Mouse (Mus musculus) liver, embryonic 16.5 days (tissue): ENCODE results near the gene Rbms3. TPM values are rescaled to one million over a fixed set of nuclear protein-coding genes. Genes with fewer than 3 reads are reported as not detected.

Experiments
- ATAC-seq: fragments of 200-750 bp; cut with Nextera tagmentation; 2 replicates; pipeline ENCODE4 v1.8.0; 2017; ENCODE audit warnings: low read depth, mild to moderate bottlenecking, moderate number of reproducible peaks, moderate library complexity
- H3K27ac ChIP-seq: fragments of 300-500 bp; sonication (generic); 2 replicates; pipeline ENCODE4 v1.5.1; 2014; ENCODE audit warnings: mild to moderate bottlenecking, low read length
- H3K27me3 ChIP-seq: fragments of 300-500 bp; sonication (generic); 2 replicates; pipeline ENCODE4 v1.6.1; 2014; ENCODE audit warnings: low read depth, low read length, mixed read lengths; ENCODE audit not compliant: control insufficient read depth, insufficient read depth
- H3K36me3 ChIP-seq: fragments of 300-500 bp; sonication (generic); 2 replicates; pipeline ENCODE4 v1.6.1; 2014; ENCODE audit warnings: mild to moderate bottlenecking; ENCODE audit not compliant: control insufficient read depth, insufficient read depth
- H3K4me1 ChIP-seq: fragments of 300-500 bp; sonication (generic); 2 replicates; pipeline ENCODE4 v1.6.1; 2014; ENCODE audit warnings: low read depth, low read length, mixed read lengths; ENCODE audit not compliant: control insufficient read depth
- H3K4me2 ChIP-seq: fragments of 300-500 bp; sonication (generic); 2 replicates; pipeline ENCODE4 v1.6.1; 2014; ENCODE audit warnings: low read depth, low read length, mixed read lengths
- H3K4me3 ChIP-seq: fragments of 300-500 bp; sonication (generic); 2 replicates; pipeline ENCODE4 v1.5.1; 2014; ENCODE audit warnings: low read depth, mild to moderate bottlenecking, low read length
- H3K9ac ChIP-seq: fragments of 300-500 bp; sonication (generic); 2 replicates; pipeline ENCODE4 v1.6.1; 2014; ENCODE audit warnings: low read depth, low read length
- H3K9me3 ChIP-seq: fragments of 300-500 bp; sonication (generic); replicated peaks from 2 replicates; pipeline ENCODE4 v1.6.1; 2016; ENCODE audit warnings: low read length; ENCODE audit not compliant: control insufficient read depth
- WGBS: fragments of 180-500 bp; shearing (Covaris S2); extraction: QIAGEN DNeasy Blood & Tissue Kit; methylation state at CpG from one replicate; pipeline ENCODE4 v1.1.7; 2014; ENCODE audit not compliant: insufficient replicate concordance; 5-methylcytosine and 5-hydroxymethylcytosine counted together
- polyA plus RNA-seq: library from polyadenylated mRNA; unstranded; fragments of >200 nt; fragmentation: Nextera tagmentation; extraction: Ambion mirVana; gene quantifications from 2 replicates; pipeline ENCODE4 v1.2.1, GENCODE M21; 2015

Gene Rbms3
- polyA plus RNA-seq, 1 experiment from 2014 or later: 3.5 TPM

GRCm38 (mm10) chr9:117600781-117601180, 28.9 kb downstream of the Rbms3 start:
- WGBS: 59% methylated on average over 5 of the region's 5 CpGs
- H3K4me2 ChIP-seq: no peak overlapping the region

GRCm38 (mm10) chr9:117599341-117599740, 30.4 kb downstream of the Rbms3 start:
- H3K36me3 ChIP-seq: no peaks in the 10 kb centered on the region
- no peak overlapping the region for H3K4me3 ChIP-seq
- no peak overlapping the region for H3K9ac ChIP-seq
- no peak overlapping the region for H3K27ac ChIP-seq
- H3K9me3 ChIP-seq: no peaks in the 10 kb centered on the region
- 70% methylated on average over 9 of the region's 9 CpGs for WGBS
- ATAC-seq: no peak
- H3K4me2 ChIP-seq: no peak overlapping the region
- no peaks in the 10 kb centered on the region for H3K4me1 ChIP-seq
- no peaks in the 10 kb centered on the region for H3K27me3 ChIP-seq

More at GRCm38 (mm10) chr9:117600781-117601180, 28.9 kb downstream of the Rbms3 start:
- no peaks in the 10 kb centered on the region for H3K9me3 ChIP-seq
- H3K9ac ChIP-seq: no peak overlapping the region
- H3K4me3 ChIP-seq: no peak overlapping the region
- no peak for ATAC-seq
- H3K27ac ChIP-seq: no peak overlapping the region
- no peaks in the 10 kb centered on the region for H3K27me3 ChIP-seq
- H3K36me3 ChIP-seq: no peaks in the 10 kb centered on the region
- H3K4me1 ChIP-seq: no peaks in the 10 kb centered on the region

GRCm38 (mm10) chr9:117596162-117596561, 33.6 kb downstream of the Rbms3 start:
- no peak overlapping the region for H3K27ac ChIP-seq
- no peak for ATAC-seq
- no peak overlapping the region for H3K4me2 ChIP-seq
- H3K9ac ChIP-seq: no peak overlapping the region
- H3K27me3 ChIP-seq: no peaks in the 10 kb centered on the region
- no peaks in the 10 kb centered on the region for H3K9me3 ChIP-seq
- H3K4me1 ChIP-seq: no peaks in the 10 kb centered on the region
- H3K4me3 ChIP-seq: no peak overlapping the region
- WGBS: 45% methylated on average over 5 of the region's 5 CpGs
- no peaks in the 10 kb centered on the region for H3K36me3 ChIP-seq

- Histone ChIP-seq H3K4me2 (no peak overlapping the region), H3K9ac (no peak overlapping the region), H3K27ac (no peak overlapping the region), H3K4me1 (no peaks in the 10 kb centered on the region), H3K36me3 (no peaks in the 10 kb centered on the region), H3K4me3 (no peak overlapping the region), H3K9me3 (no peaks in the 10 kb centered on the region), H3K27me3 (no peaks in the 10 kb centered on the region)
- 58% methylated on average over 6 of the region's 6 CpGs for WGBS
- ATAC-seq: no peak
These were observed 44.4 kb downstream of the Rbms3 start for GRCm38 (mm10) chr9:117585345-117585744.

GRCm38 (mm10) chr9:117583638-117584037, 46.1 kb downstream of the Rbms3 start:
- no peak overlapping the region for H3K4me3 ChIP-seq
- H3K4me1 ChIP-seq: no peaks in the 10 kb centered on the region
- H3K27me3 ChIP-seq: no peaks in the 10 kb centered on the region
- H3K9me3 ChIP-seq: no peaks in the 10 kb centered on the region
- H3K9ac ChIP-seq: no peak overlapping the region
- no peaks in the 10 kb centered on the region for H3K36me3 ChIP-seq
- H3K27ac ChIP-seq: no peak overlapping the region
- no peak for ATAC-seq
- WGBS: 55% methylated on average over 7 of the region's 7 CpGs
- H3K4me2 ChIP-seq: no peak overlapping the region

- Histone ChIP-seq H3K4me2 (no peak overlapping the region), H3K36me3 (no peaks in the 10 kb centered on the region), H3K27me3 (no peaks in the 10 kb centered on the region), H3K9me3 (no peaks in the 10 kb centered on the region), H3K4me3 (no peak overlapping the region), H3K27ac (no peak overlapping the region), H3K4me1 (no peaks in the 10 kb centered on the region), H3K9ac (no peak overlapping the region)
- no peak for ATAC-seq
- 50% methylated on average over 6 of the region's 6 CpGs for WGBS
These were observed 47.1 kb downstream of the Rbms3 start for GRCm38 (mm10) chr9:117582591-117582990.

GRCm38 (mm10) chr9:117571186-117571855, 58.4 kb downstream of the Rbms3 start:
- no peaks in the 10 kb centered on the region for H3K9me3 ChIP-seq
- H3K27me3 ChIP-seq: no peaks in the 10 kb centered on the region
- 35% methylated on average over 5 of the region's 5 CpGs for WGBS
- H3K27ac ChIP-seq: no peak overlapping the region
- no peaks in the 10 kb centered on the region for H3K4me1 ChIP-seq
- no peak for ATAC-seq
- H3K9ac ChIP-seq: no peak overlapping the region
- no peak overlapping the region for H3K4me2 ChIP-seq
- no peaks in the 10 kb centered on the region for H3K36me3 ChIP-seq
- H3K4me3 ChIP-seq: no peak overlapping the region

- H3K9ac ChIP-seq: no peak overlapping the region
- H3K27ac ChIP-seq: no peak overlapping the region
- no peak for ATAC-seq
- H3K4me1 ChIP-seq: no peaks in the 10 kb centered on the region
- no peaks in the 10 kb centered on the region for H3K36me3 ChIP-seq
- no peak overlapping the region for H3K4me3 ChIP-seq
- no peak overlapping the region for H3K4me2 ChIP-seq
- 50% methylated on average over 7 of the region's 7 CpGs for WGBS
- H3K27me3 ChIP-seq: no peaks in the 10 kb centered on the region
- no peaks in the 10 kb centered on the region for H3K9me3 ChIP-seq
These were observed 59.4 kb downstream of the Rbms3 start for GRCm38 (mm10) chr9:117570240-117570821.

GRCm38 (mm10) chr9:117566293-117566692, 63.4 kb downstream of the Rbms3 start:
- ATAC-seq: no peak
- Histone ChIP-seq H3K4me1 (no peaks in the 10 kb centered on the region), H3K9me3 (no peaks in the 10 kb centered on the region), H3K27ac (no peak overlapping the region), H3K4me3 (no peak overlapping the region), H3K36me3 (no peaks in the 10 kb centered on the region), H3K9ac (no peak overlapping the region), H3K4me2 (no peak overlapping the region), H3K27me3 (no peaks in the 10 kb centered on the region)
- WGBS: 68% methylated on average over 10 of the region's 10 CpGs
